Mouse (Mus musculus) embryonic facial prominence, embryonic 15.5 days (tissue): ENCODE measurements around the gene Polr2e. TPM values are rescaled to one million over a fixed set of nuclear protein-coding genes. Genes with fewer than 3 reads are reported as not detected.

Experiments
- ATAC-seq: fragments of 200-750 bp; cut with Nextera tagmentation; 2 replicates; pipeline ENCODE4 v1.8.0; 2017; ENCODE audit warnings: low read depth, moderate TSS enrichment; ENCODE audit not compliant: insufficient number of reproducible peaks, low FRiP score, low TSS enrichment
- H3K27ac ChIP-seq: fragments of 300-500 bp; sonication (generic); replicated peaks from 2 replicates; pipeline ENCODE4 v1.5.1; 2015; ENCODE audit warnings: mild to moderate bottlenecking, inconsistent platforms
- H3K27me3 ChIP-seq: fragments of 300-500 bp; sonication (generic); 2 replicates; pipeline ENCODE4 v1.6.1; 2015; ENCODE audit warnings: inconsistent platforms
- H3K36me3 ChIP-seq: fragments of 300-500 bp; sonication (generic); 2 replicates; pipeline ENCODE4 v1.6.1; 2015; ENCODE audit warnings: mild to moderate bottlenecking, inconsistent platforms
- H3K4me1 ChIP-seq: fragments of 300-500 bp; sonication (generic); 2 replicates; pipeline ENCODE4 v1.6.1; 2015; ENCODE audit warnings: inconsistent platforms
- H3K4me2 ChIP-seq: fragments of 300-500 bp; sonication (generic); replicated peaks from 2 replicates; pipeline ENCODE4 v1.6.1; 2015; ENCODE audit warnings: mild to moderate bottlenecking, inconsistent platforms
- H3K4me3 ChIP-seq: fragments of 300-500 bp; sonication (generic); replicated peaks from 2 replicates; pipeline ENCODE4 v1.5.1; 2015; ENCODE audit warnings: mild to moderate bottlenecking, inconsistent platforms
- H3K9ac ChIP-seq: fragments of 300-500 bp; sonication (generic); 2 replicates; pipeline ENCODE4 v1.6.1; 2015; ENCODE audit warnings: inconsistent platforms
- H3K9me3 ChIP-seq: fragments of 300-500 bp; sonication (generic); replicated peaks from 2 replicates; pipeline ENCODE4 v1.6.1; 2016; ENCODE audit warnings: inconsistent platforms
- WGBS: fragments of 180-500 bp; shearing (Covaris S2); methylation state at CpG from one replicate; pipeline ENCODE4 v1.1.7; 2015; 5-methylcytosine and 5-hydroxymethylcytosine counted together
- polyA plus RNA-seq: library from polyadenylated mRNA; unstranded; fragments of >200 nt; fragmentation: Nextera tagmentation; extraction: Ambion mirVana; gene quantifications from 2 replicates; pipeline ENCODE4 v1.2.1, GENCODE M21; 2015

Gene Polr2e
- polyA plus RNA-seq, 1 experiment from 2014 or later, result 218 TPM

- Histone ChIP-seq H3K4me3 (no peak overlapping the region), H3K36me3 (no peaks in the 10 kb centered on the region), H3K9ac (no peak overlapping the region), H3K27me3 (peaks cover 5% of the 10 kb centered on the region; the same call in 1 of the 2 replicates), H3K4me2 (no peak overlapping the region), H3K27ac (no peak overlapping the region), H3K4me1 (peaks cover 26% of the 10 kb centered on the region), H3K9me3 (no peaks in the 10 kb centered on the region)
- WGBS, result 71% methylated on average over 5 of the region's 5 CpGs
- ATAC-seq, result no peak
These were observed 15.8 kb downstream of the Polr2e start for GRCm38 (mm10) chr10:80023758-80024157.

GRCm38 (mm10) chr10:80022806-80023205, 16.8 kb downstream of the Polr2e start:
- WGBS, result 92% methylated on average over 8 of the region's 8 CpGs
- Histone ChIP-seq H3K36me3 (no peaks in the 10 kb centered on the region), H3K4me2 (no peak overlapping the region), H3K9me3 (no peaks in the 10 kb centered on the region), H3K4me3 (no peak overlapping the region), H3K9ac (no peak overlapping the region), H3K27me3 (peaks cover 5% of the 10 kb centered on the region; the same call in 1 of the 2 replicates), H3K4me1 (peaks cover 28% of the 10 kb centered on the region), H3K27ac (no peak overlapping the region)
- no peak for ATAC-seq

- Histone ChIP-seq H3K27ac (no peak overlapping the region), H3K4me3 (no peak overlapping the region), H3K4me1 (peaks cover 28% of the 10 kb centered on the region), H3K36me3 (no peaks in the 10 kb centered on the region), H3K9me3 (no peaks in the 10 kb centered on the region), H3K4me2 (no peak overlapping the region), H3K9ac (no peak overlapping the region), H3K27me3 (peaks cover 5% of the 10 kb centered on the region; the same call in 1 of the 2 replicates)
- ATAC-seq, result no peak
- WGBS, result 88% methylated on average over 12 of the region's 12 CpGs
These were observed 17.4 kb downstream of the Polr2e start for GRCm38 (mm10) chr10:80022164-80022563.

- Histone ChIP-seq H3K36me3 (no peaks in the 10 kb centered on the region), H3K4me1 (peaks cover 28% of the 10 kb centered on the region), H3K9ac (no peak overlapping the region), H3K4me2 (no peak overlapping the region), H3K4me3 (no peak overlapping the region), H3K27ac (no peak overlapping the region), H3K9me3 (no peaks in the 10 kb centered on the region), H3K27me3 (peaks cover 5% of the 10 kb centered on the region; the same call in 1 of the 2 replicates)
- ATAC-seq, result no peak
- WGBS, result 88% methylated on average over 13 of the region's 13 CpGs
These were observed 18.3 kb downstream of the Polr2e start for GRCm38 (mm10) chr10:80021320-80021641.

GRCm38 (mm10) chr10:80020603-80021319, 18.8 kb downstream of the Polr2e start:
- Histone ChIP-seq H3K36me3 (no peaks in the 10 kb centered on the region), H3K27me3 (peaks cover 11% of the 10 kb centered on the region), H3K4me2 (no peak overlapping the region), H3K4me1 (peaks cover 28% of the 10 kb centered on the region), H3K9me3 (no peaks in the 10 kb centered on the region), H3K9ac (no peak overlapping the region), H3K27ac (no peak overlapping the region), H3K4me3 (no peak overlapping the region)
- 79% methylated on average over 18 of the region's 18 CpGs for WGBS
- ATAC-seq, result no peak

GRCm38 (mm10) chr10:80020191-80020590, 19.4 kb downstream of the Polr2e start:
- H3K27ac ChIP-seq, result no peak overlapping the region
- H3K36me3 ChIP-seq, result no peaks in the 10 kb centered on the region
- H3K4me2 ChIP-seq, result 0 out of 2 replicates have a peak overlapping the region, but pooled peaks have one; percentile 15
- H3K4me1 ChIP-seq, result peaks cover 28% of the 10 kb centered on the region
- no peaks in the 10 kb centered on the region for H3K9me3 ChIP-seq
- H3K4me3 ChIP-seq, result no peak overlapping the region
- no peak overlapping the region for H3K9ac ChIP-seq
- H3K27me3 ChIP-seq, result peaks cover 16% of the 10 kb centered on the region
- WGBS, result 27% methylated on average over 11 of the region's 11 CpGs
- no peak for ATAC-seq

GRCm38 (mm10) chr10:80019471-80020131, 20.0 kb downstream of the Polr2e start:
- Histone ChIP-seq H3K27me3 (peaks cover 22% of the 10 kb centered on the region), H3K4me3 (peak overlapping the region; percentile 7; the same call in 1 of the 2 replicates), H3K4me1 (peaks cover 27% of the 10 kb centered on the region), H3K36me3 (no peaks in the 10 kb centered on the region), H3K4me2 (peak overlapping the region; percentile 15; the same call in 1 of the 2 replicates), H3K9ac (no peak overlapping the region), H3K27ac (no peak overlapping the region), H3K9me3 (no peaks in the 10 kb centered on the region)
- WGBS, result 13% methylated on average over 20 of the region's 20 CpGs
- ATAC-seq, result 0 out of 2 replicates have a peak, but pooled peaks have one; percentile 14

- Histone ChIP-seq H3K36me3 (no peaks in the 10 kb centered on the region), H3K27ac (no peak overlapping the region), H3K4me2 (peak overlapping the region; percentile 15; the same call in 1 of the 2 replicates), H3K27me3 (peaks cover 30% of the 10 kb centered on the region), H3K9ac (no peak overlapping the region), H3K4me1 (peaks cover 28% of the 10 kb centered on the region), H3K4me3 (no peak overlapping the region), H3K9me3 (no peaks in the 10 kb centered on the region)
- no peak for ATAC-seq
- WGBS, result 7% methylated on average over 14 of the region's 15 CpGs
These were observed 20.8 kb downstream of the Polr2e start for GRCm38 (mm10) chr10:80018739-80019297.

- no peaks in the 10 kb centered on the region for H3K36me3 ChIP-seq
- no peak overlapping the region for H3K9ac ChIP-seq
- WGBS, result 78% methylated on average over 14 of the region's 14 CpGs
- no peak for ATAC-seq
- H3K27me3 ChIP-seq, result peaks cover 40% of the 10 kb centered on the region
- H3K4me1 ChIP-seq, result peaks cover 28% of the 10 kb centered on the region
- H3K27ac ChIP-seq, result no peak overlapping the region
- no peaks in the 10 kb centered on the region for H3K9me3 ChIP-seq
- no peak overlapping the region for H3K4me3 ChIP-seq
- no peak overlapping the region for H3K4me2 ChIP-seq
These were observed 21.8 kb downstream of the Polr2e start for GRCm38 (mm10) chr10:80017771-80018170.

GRCm38 (mm10) chr10:80017361-80017760, 22.2 kb downstream of the Polr2e start:
- Histone ChIP-seq H3K4me2 (no peak overlapping the region), H3K9ac (no peak overlapping the region), H3K4me3 (no peak overlapping the region), H3K27ac (no peak overlapping the region), H3K4me1 (peaks cover 28% of the 10 kb centered on the region), H3K9me3 (no peaks in the 10 kb centered on the region), H3K36me3 (no peaks in the 10 kb centered on the region), H3K27me3 (peaks cover 42% of the 10 kb centered on the region)
- 55% methylated on average over 3 of the region's 3 CpGs for WGBS
- ATAC-seq, result no peak

- Histone ChIP-seq H3K9me3 (no peaks in the 10 kb centered on the region), H3K27me3 (peaks cover 42% of the 10 kb centered on the region), H3K4me2 (no peak overlapping the region), H3K36me3 (no peaks in the 10 kb centered on the region), H3K4me3 (no peak overlapping the region), H3K4me1 (peaks cover 28% of the 10 kb centered on the region), H3K27ac (no peak overlapping the region), H3K9ac (no peak overlapping the region)
- ATAC-seq, result no peak
- WGBS, result 89% methylated on average over 10 of the region's 10 CpGs
These were observed 22.7 kb downstream of the Polr2e start for GRCm38 (mm10) chr10:80016931-80017330.
